ENCODE assay signal across 8 mouse cellular contexts in the genomic region with DNA sequence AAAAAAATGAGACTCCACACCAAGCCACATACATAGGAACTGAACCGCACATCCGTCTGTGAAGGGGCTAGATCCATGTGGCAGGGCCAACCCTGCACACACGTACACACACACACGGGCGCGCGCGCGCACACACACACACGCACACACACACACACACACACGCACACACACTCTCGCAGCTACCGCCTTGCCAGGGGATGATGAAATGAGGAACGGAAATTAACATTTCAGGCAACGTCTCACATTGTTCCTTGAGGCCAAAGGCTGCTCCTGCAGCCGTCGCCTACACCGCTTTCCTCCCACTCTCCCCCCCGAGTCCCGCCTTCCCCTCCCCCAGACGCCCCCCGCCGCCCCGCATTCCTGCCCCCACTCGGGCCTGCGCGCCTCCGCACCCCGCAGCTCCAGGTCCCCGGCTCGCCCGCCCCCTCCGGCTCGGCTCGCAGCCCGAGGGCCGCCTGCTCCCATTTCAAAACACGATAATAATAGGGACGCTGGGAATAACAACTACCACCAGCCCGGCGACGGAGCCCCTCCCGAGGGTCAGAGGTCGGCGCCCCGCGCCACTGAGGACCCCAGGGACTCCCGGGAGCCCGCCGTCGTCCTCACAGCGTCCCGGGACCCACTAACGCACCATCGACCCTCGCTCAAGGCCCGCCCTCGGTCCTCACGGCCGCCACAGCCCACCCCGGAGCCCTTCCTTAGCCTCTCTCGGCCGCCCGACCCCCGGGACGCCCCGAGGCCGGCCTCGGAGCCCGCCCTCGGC. TPM values are rescaled to one million over a fixed set of nuclear protein-coding genes. Genes with fewer than 3 reads are reported as not detected.
DNase-seq lines count a peak whose midpoint lies in the region; ATAC-seq lines count a peak whose summit lies in the region.

No protein-coding gene starts in this region.

- no peaks in the 10 kb centered on the region for H3K9me3 ChIP-seq in hindbrain, embryonic 12.5 days (replicated peaks)

- H3K9ac ChIP-seq in hindbrain, embryonic 12.5 days, result peak overlapping the region; percentile 99

- peak overlapping the region; percentile 100 for H3K4me3 ChIP-seq in hindbrain, embryonic 12.5 days

- 0 out of 2 replicates have a peak, but pooled peaks have one; percentile 7 for ATAC-seq in hindbrain, embryonic 12.5 days (ENCODE audit: low FRiP score)

- WGBS in hindbrain, embryonic 12.5 days, result under 1% methylated on average over 70 of the region's 71 CpGs

- H3K4me2 ChIP-seq in hindbrain, embryonic 12.5 days (replicated peaks), result peak overlapping the region; percentile 74

- H3K4me1 ChIP-seq in hindbrain, embryonic 12.5 days, result peaks cover 33% of the 10 kb centered on the region

- 0 out of 2 replicates have a peak, but pooled peaks cover 3% of the 10 kb centered on the region for H3K36me3 ChIP-seq in hindbrain, embryonic 12.5 days

- H3K27ac ChIP-seq in hindbrain, embryonic 12.5 days, result peak overlapping the region; percentile 96

- no peaks in the 10 kb centered on the region for H3K27me3 ChIP-seq in hindbrain, embryonic 12.5 days

- peak; percentile 38 for DNase-seq in MEL-GATA-1-ER (ENCODE audit: extremely low read depth, low read depth)
- peak; percentile 64 for DNase-seq in cerebellum, adult 9-10 months
- peak; percentile 37 to 42 for DNase-seq in frontal cortex, postnatal 14 days (ENCODE audit: low spot score in 2 of 2)
- peak; percentile 25 for DNase-seq in left cerebral cortex, adult 11 months (ENCODE audit: low spot score)
- peak; percentile 83 for DNase-seq in lung, postnatal 36 days
- DNase-seq in right cerebral cortex, adult 18-20 months, result peak; percentile 41
- DNase-seq in urinary bladder, postnatal 14 days (ENCODE audit: low spot score), result peak; percentile 59

RNA-seq across cellular contexts. Expression of gene Ankrd11, which starts 0.9 kb away (rescaled TPM):
- 87.0 and 90.1 TPM in 2 replicates for polyA plus RNA-seq in hindbrain, embryonic 12.5 days (2016; fragmentation: Nextera tagmentation; extraction: Ambion mirVana)

RNA-seq across cellular contexts. Expression of gene Spg7, which starts 21.6 kb away (rescaled TPM):
- 62.6 and 63.9 TPM in 2 replicates for polyA plus RNA-seq in hindbrain, embryonic 12.5 days (2016; fragmentation: Nextera tagmentation; extraction: Ambion mirVana)

Comparison
In these comparisons a context has a peak if more than half of its experiments do, and no peak if none do; other contexts are left out.
1. Peak in every context shown above with its lines: DNase-seq, ATAC-seq, H3K4me3 ChIP-seq and H3K27ac ChIP-seq.
2. DNase-seq: peak in every context shown above with its lines; median percentile 83 in lung, postnatal 36 days; 64 in cerebellum, adult 9-10 months; 59 in urinary bladder, postnatal 14 days; 41 in right cerebral cortex, adult 18-20 months; 40 in frontal cortex, postnatal 14 days; 38 in MEL-GATA-1-ER; 25 in left cerebral cortex, adult 11 months.